Mouse (Mus musculus) liver, embryonic 16.5 days (tissue): ENCODE results near the gene Pm20d1. TPM values are rescaled to one million over a fixed set of nuclear protein-coding genes. Genes with fewer than 3 reads are reported as not detected.
"Not testable (repeated sequence)": the region's sequence is repeated elsewhere in the genome, so short reads cannot be mapped to it uniquely, and the experiment has no call there.

Experiments used
- ATAC-seq: fragments of 200-750 bp; cut with Nextera tagmentation; 2 replicates; pipeline ENCODE4 v1.8.0; 2017; ENCODE audit warnings: low read depth, mild to moderate bottlenecking, moderate number of reproducible peaks, moderate library complexity
- H3K27ac ChIP-seq: fragments of 300-500 bp; sonication (generic); 2 replicates; pipeline ENCODE4 v1.5.1; 2014; ENCODE audit warnings: mild to moderate bottlenecking, low read length
- H3K27me3 ChIP-seq: fragments of 300-500 bp; sonication (generic); 2 replicates; pipeline ENCODE4 v1.6.1; 2014; ENCODE audit warnings: low read depth, low read length, mixed read lengths; ENCODE audit not compliant: control insufficient read depth, insufficient read depth
- H3K36me3 ChIP-seq: fragments of 300-500 bp; sonication (generic); 2 replicates; pipeline ENCODE4 v1.6.1; 2014; ENCODE audit warnings: mild to moderate bottlenecking; ENCODE audit not compliant: control insufficient read depth, insufficient read depth
- H3K4me1 ChIP-seq: fragments of 300-500 bp; sonication (generic); 2 replicates; pipeline ENCODE4 v1.6.1; 2014; ENCODE audit warnings: low read depth, low read length, mixed read lengths; ENCODE audit not compliant: control insufficient read depth
- H3K4me2 ChIP-seq: fragments of 300-500 bp; sonication (generic); 2 replicates; pipeline ENCODE4 v1.6.1; 2014; ENCODE audit warnings: low read depth, low read length, mixed read lengths
- H3K4me3 ChIP-seq: fragments of 300-500 bp; sonication (generic); 2 replicates; pipeline ENCODE4 v1.5.1; 2014; ENCODE audit warnings: low read depth, mild to moderate bottlenecking, low read length
- H3K9ac ChIP-seq: fragments of 300-500 bp; sonication (generic); 2 replicates; pipeline ENCODE4 v1.6.1; 2014; ENCODE audit warnings: low read depth, low read length
- H3K9me3 ChIP-seq: fragments of 300-500 bp; sonication (generic); replicated peaks from 2 replicates; pipeline ENCODE4 v1.6.1; 2016; ENCODE audit warnings: low read length; ENCODE audit not compliant: control insufficient read depth
- WGBS: fragments of 180-500 bp; shearing (Covaris S2); extraction: QIAGEN DNeasy Blood & Tissue Kit; methylation state at CpG from one replicate; pipeline ENCODE4 v1.1.7; 2014; ENCODE audit not compliant: insufficient replicate concordance; 5-methylcytosine and 5-hydroxymethylcytosine counted together
- polyA plus RNA-seq: library from polyadenylated mRNA; unstranded; fragments of >200 nt; fragmentation: Nextera tagmentation; extraction: Ambion mirVana; gene quantifications from 2 replicates; pipeline ENCODE4 v1.2.1, GENCODE M21; 2015

Pm20d1 gene
- polyA plus RNA-seq, 1 experiment from 2014 or later = 6.4 TPM

- Histone ChIP-seq H3K27me3 (no peaks in the 10 kb centered on the region), H3K27ac (no peak overlapping the region), H3K36me3 (no peaks in the 10 kb centered on the region), H3K4me2 (no peak overlapping the region), H3K4me3 (no peak overlapping the region), H3K9ac (no peak overlapping the region), H3K4me1 (no peaks in the 10 kb centered on the region), H3K9me3 (no peaks in the 10 kb centered on the region)
- no peak for ATAC-seq
- 43% methylated on average over 2 of the region's 2 CpGs for WGBS
These were observed 12.5 kb downstream of the Pm20d1 start for GRCm38 (mm10) chr1:131809651-131810050.

DNA sequence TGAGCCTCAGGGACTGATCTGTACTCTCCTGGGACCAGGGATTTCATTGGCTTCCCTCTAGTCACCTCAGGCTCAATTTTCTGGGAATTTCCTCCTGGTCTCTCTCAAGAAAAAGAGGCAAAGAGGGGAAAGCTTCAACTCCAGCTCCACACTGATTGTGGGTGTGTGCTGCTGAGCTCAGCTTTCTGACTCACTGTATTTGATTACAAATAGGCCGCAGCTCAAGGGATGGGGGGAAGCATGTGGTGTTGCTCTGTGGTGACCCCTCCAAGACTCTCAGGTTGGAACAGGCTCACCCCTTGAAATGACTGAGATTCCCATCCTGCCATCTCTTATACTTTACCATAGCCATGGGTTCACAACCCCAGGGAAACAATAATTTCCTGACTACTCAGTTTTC is 14.2 kb downstream of the Pm20d1 start:
- Histone ChIP-seq H3K4me1 (no peaks in the 10 kb centered on the region), H3K4me2 (no peak overlapping the region), H3K9ac (no peak overlapping the region), H3K27me3 (no peaks in the 10 kb centered on the region), H3K36me3 (no peaks in the 10 kb centered on the region), H3K27ac (no peak overlapping the region), H3K9me3 (no peaks in the 10 kb centered on the region), H3K4me3 (no peak overlapping the region)
- ATAC-seq = no peak
- 73% methylated on average over 1 of the region's 1 CpGs for WGBS

DNA sequence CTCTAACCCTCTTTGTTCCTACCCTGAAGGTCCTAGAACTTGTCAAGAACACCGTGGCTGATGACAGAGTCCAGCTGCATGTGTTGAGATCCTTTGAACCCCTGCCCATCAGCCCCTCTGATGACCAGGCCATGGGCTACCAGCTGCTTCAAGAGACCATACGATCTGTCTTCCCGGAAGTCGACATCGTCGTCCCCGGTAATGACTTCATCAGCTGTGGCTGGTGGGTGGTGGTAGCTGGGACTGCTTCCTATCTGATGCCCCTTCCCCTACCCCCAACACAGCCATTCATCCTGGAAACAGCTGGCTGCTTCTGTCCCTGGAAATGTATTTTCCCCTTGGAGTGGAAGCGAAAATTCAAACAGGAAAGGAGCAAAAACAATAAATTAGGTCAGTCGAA is 14.8 kb downstream of the Pm20d1 start:
- no peak for ATAC-seq
- Histone ChIP-seq H3K9ac (no peak overlapping the region), H3K27me3 (no peaks in the 10 kb centered on the region), H3K9me3 (no peaks in the 10 kb centered on the region), H3K36me3 (no peaks in the 10 kb centered on the region), H3K4me3 (no peak overlapping the region), H3K4me1 (no peaks in the 10 kb centered on the region), H3K27ac (no peak overlapping the region), H3K4me2 (no peak overlapping the region)
- WGBS = 49% methylated on average over 9 of the region's 9 CpGs

DNA sequence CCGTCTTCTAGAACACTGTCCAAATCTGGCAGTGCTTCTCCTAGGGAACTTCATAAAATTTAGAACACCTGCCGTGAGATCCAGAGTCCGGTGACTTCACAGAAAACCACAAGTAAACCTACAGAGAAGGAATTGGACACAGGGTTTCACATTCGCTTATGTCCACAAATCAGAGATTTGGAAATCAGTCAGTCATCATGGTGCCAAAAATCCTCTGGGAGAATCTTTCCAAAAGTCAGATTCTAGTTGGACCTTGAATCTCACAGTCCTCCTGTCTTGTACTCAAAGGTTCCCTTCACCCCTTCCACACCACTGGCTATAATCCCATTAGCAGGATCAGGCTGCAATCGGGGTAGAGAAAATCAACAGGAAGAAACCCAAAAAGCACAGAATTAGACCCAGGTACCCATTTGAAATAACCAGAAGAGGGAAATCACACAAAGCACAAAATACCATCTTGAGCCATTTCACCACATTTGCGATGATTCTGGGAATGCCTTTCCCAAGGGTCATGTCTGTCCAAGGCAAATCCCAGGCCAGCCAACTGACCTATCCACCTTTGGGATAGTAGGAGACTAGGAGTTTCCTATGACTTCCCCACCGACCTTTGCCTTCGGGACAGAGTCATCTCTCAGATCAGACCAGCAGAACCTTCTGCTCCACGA is 15.6 kb downstream of the Pm20d1 start:
- H3K27me3 ChIP-seq = no peaks in the 10 kb centered on the region
- no peak overlapping the region for H3K4me2 ChIP-seq
- no peaks in the 10 kb centered on the region for H3K9me3 ChIP-seq
- no peak overlapping the region for H3K4me3 ChIP-seq
- H3K4me1 ChIP-seq = no peaks in the 10 kb centered on the region
- no peak overlapping the region for H3K27ac ChIP-seq
- no peaks in the 10 kb centered on the region for H3K36me3 ChIP-seq
- no peak overlapping the region for H3K9ac ChIP-seq
- 65% methylated on average over 9 of the region's 9 CpGs for WGBS
- ATAC-seq = no peak

DNA sequence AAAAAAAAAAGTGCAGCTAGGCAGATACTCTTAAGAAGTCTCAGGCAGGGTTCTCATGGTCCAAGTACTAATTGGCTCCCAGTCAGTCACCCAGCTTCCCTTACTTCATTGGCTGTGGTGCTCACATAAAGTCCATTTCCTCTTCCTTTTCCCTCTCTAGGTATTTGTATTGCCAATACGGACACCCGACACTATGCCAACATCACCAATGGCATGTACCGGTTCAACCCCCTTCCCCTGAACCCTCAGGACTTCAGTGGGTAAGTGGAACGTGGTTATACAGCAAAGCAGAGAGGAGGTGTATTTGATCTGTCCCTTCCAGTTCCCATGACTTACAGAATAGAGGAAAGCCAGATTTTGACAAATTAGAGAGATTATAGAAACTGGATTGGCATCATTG is 16.6 kb downstream of the Pm20d1 start:
- H3K4me3 ChIP-seq = no peak overlapping the region
- H3K27me3 ChIP-seq = no peaks in the 10 kb centered on the region
- H3K36me3 ChIP-seq = no peaks in the 10 kb centered on the region
- no peak overlapping the region for H3K9ac ChIP-seq
- H3K4me1 ChIP-seq = no peaks in the 10 kb centered on the region
- no peak overlapping the region for H3K27ac ChIP-seq
- no peak for ATAC-seq
- no peak overlapping the region for H3K4me2 ChIP-seq
- H3K9me3 ChIP-seq = no peaks in the 10 kb centered on the region
- 64% methylated on average over 4 of the region's 4 CpGs for WGBS

- Histone ChIP-seq H3K4me3 (no peak overlapping the region), H3K27ac (no peak overlapping the region), H3K36me3 (no peaks in the 10 kb centered on the region), H3K9me3 (no peaks in the 10 kb centered on the region), H3K4me1 (no peaks in the 10 kb centered on the region), H3K27me3 (no peaks in the 10 kb centered on the region), H3K4me2 (no peak overlapping the region), H3K9ac (no peak overlapping the region)
- ATAC-seq = no peak
- 48% methylated on average over 3 of the region's 3 CpGs for WGBS
These were observed 17.0 kb downstream of the Pm20d1 start for GRCm38 (mm10) chr1:131814191-131814590.

DNA sequence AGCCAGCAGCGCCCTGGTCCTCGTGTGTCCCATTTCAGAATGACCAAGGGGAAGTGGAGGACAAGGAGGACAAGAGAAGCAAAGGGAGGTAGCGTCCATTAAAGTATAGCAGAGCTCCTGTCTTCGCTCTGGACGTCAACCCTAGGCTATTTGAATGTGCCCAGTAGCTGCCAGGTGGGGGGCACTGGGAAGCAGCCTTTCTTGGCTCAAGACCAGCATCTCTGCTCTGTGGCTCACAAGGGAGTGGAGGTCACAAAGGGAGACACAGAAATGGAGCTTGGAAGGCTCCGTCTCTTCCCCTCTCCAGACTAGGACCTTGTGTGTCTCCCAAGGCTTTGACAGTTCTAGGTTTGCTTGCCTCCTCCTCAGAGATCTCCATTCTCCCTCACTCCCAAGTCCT is 19.7 kb downstream of the Pm20d1 start:
- no peak overlapping the region for H3K4me2 ChIP-seq
- no peak for ATAC-seq
- 61% methylated on average over 6 of the region's 6 CpGs for WGBS

DNA sequence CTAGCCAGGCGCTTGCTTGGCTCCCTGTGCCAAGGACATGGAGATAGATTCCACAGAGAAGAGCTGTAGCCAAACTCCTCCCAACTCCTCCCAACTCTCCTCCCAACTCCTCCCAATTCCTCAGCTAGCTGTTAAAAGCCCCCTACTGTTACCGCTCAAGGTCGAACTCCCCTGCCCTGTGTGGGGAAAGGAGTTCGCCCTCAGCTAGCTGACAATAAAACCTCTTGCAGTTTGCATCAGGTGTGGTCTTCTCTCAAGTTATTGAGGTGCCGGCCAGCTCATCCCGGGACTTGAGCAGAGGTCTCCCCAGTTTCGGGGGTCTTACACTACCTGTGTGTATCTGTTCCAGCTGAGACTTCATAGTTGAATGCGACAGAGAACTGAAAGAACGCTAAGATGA is 23.2 kb downstream of the Pm20d1 start:
- ATAC-seq, H3K4me2 ChIP-seq: not testable (repeated sequence)
- 62% methylated on average over 8 of the region's 9 CpGs for WGBS

More for the DNA sequence above, 19.7 kb downstream of the Pm20d1 start:
- Histone ChIP-seq H3K27me3 (no peaks in the 10 kb centered on the region), H3K27ac (no peak overlapping the region), H3K36me3 (no peaks in the 10 kb centered on the region), H3K4me3 (no peak overlapping the region), H3K9me3 (no peaks in the 10 kb centered on the region), H3K9ac (no peak overlapping the region), H3K4me1 (no peaks in the 10 kb centered on the region)

GRCm38 (mm10) chr1:131820887-131821328 is 23.7 kb downstream of the Pm20d1 start:
- Histone ChIP-seq H3K36me3 (no peaks in the 10 kb centered on the region), H3K4me3 (no peak overlapping the region), H3K4me2 (no peak overlapping the region), H3K9ac (no peak overlapping the region), H3K27me3 (no peaks in the 10 kb centered on the region), H3K4me1 (no peaks in the 10 kb centered on the region), H3K9me3 (no peaks in the 10 kb centered on the region), H3K27ac (no peak overlapping the region)
- WGBS = 69% methylated on average over 10 of the region's 10 CpGs
- ATAC-seq = no peak

More for the DNA sequence above, 23.2 kb downstream of the Pm20d1 start:
- H3K4me1 ChIP-seq, H3K27ac ChIP-seq, H3K9me3 ChIP-seq, H3K27me3 ChIP-seq, H3K4me3 ChIP-seq, H3K36me3 ChIP-seq, H3K9ac ChIP-seq: not testable (repeated sequence)
